Mouse (Mus musculus) myocyte (in vitro differentiated cells): ENCODE data around the gene Mapkapk5. TPM values are rescaled to one million over a fixed set of nuclear protein-coding genes. Genes with fewer than 3 reads are reported as not detected.

Experiments used
- H3K27me3 ChIP-seq: one replicate; pipeline ENCODE4 v1.6.1; 2011; ENCODE audit not compliant: control insufficient read depth, insufficient read depth, insufficient read length
- H3K36me3 ChIP-seq: one replicate; pipeline ENCODE4 v1.6.1; 2011; ENCODE audit not compliant: control insufficient read depth, insufficient read depth
- H3K4me2 ChIP-seq: one replicate; pipeline ENCODE4 v1.6.1; 2011; ENCODE audit warnings: low read depth, control low read depth
- H3K4me3 ChIP-seq: one replicate; pipeline ENCODE4 v1.5.1; 2011; ENCODE audit warnings: mild to moderate bottlenecking, control low read depth, moderate library complexity
- H3K79me2 ChIP-seq: one replicate; pipeline ENCODE4 v1.6.1; 2011; ENCODE audit not compliant: control insufficient read depth, insufficient read depth
- H3ac ChIP-seq: one replicate; pipeline ENCODE4 v1.6.1; 2011; ENCODE audit not compliant: control insufficient read depth, insufficient read length
- CEBPB ChIP-seq: IDR thresholded peaks from 2 replicates; pipeline ENCODE4 v1.6.1; 2011; ENCODE audit warnings: mild to moderate bottlenecking, moderate library complexity; ENCODE audit not compliant: poor library complexity, insufficient read depth, severe bottlenecking
- E2F4 ChIP-seq: IDR thresholded peaks from one replicate; pipeline ENCODE4 v1.6.1; 2011; ENCODE audit warnings: mild to moderate bottlenecking, control low read depth, moderate library complexity; ENCODE audit not compliant: insufficient read depth
- MAX ChIP-seq: IDR thresholded peaks from one replicate; pipeline ENCODE4 v1.6.1; 2011; ENCODE audit warnings: low read depth, mild to moderate bottlenecking, control low read depth
- MYOD1 ChIP-seq, 3 experiments: IDR thresholded peaks; one replicate each; pipeline ENCODE4 v1.6.1; 2011; ENCODE audit warnings: control low read depth in 2 of 3, low read depth in 2 of 3, mild to moderate bottlenecking in 2 of 3, moderate library complexity in 1 of 3; ENCODE audit not compliant: insufficient read length in 2 of 3, control insufficient read depth in 1 of 3
- MYOG ChIP-seq, 3 experiments: IDR thresholded peaks; one replicate each; pipeline ENCODE4 v1.6.1; 2011; ENCODE audit warnings: control low read depth in 2 of 3, low read depth in 2 of 3, mild to moderate bottlenecking in 2 of 3; ENCODE audit not compliant: insufficient read length in 2 of 3, control insufficient read depth in 1 of 3, insufficient read depth in 1 of 3
- POLR2A ChIP-seq: IDR thresholded peaks from one replicate; pipeline ENCODE4 v1.6.1; 2011; ENCODE audit warnings: low read depth, mild to moderate bottlenecking, control low read depth, moderate library complexity; ENCODE audit not compliant: insufficient read length
- POLR2AphosphoS2 ChIP-seq: IDR thresholded peaks from one replicate; pipeline ENCODE4 v1.6.1; 2011; ENCODE audit warnings: low read depth, control low read depth; ENCODE audit not compliant: insufficient read length
- REST ChIP-seq: IDR thresholded peaks from one replicate; pipeline ENCODE4 v1.6.1; 2011; ENCODE audit warnings: mild to moderate bottlenecking, control low read depth, moderate library complexity; ENCODE audit not compliant: insufficient read depth, insufficient read length
- SRF ChIP-seq: IDR thresholded peaks from one replicate; pipeline ENCODE4 v1.6.1; 2011; ENCODE audit warnings: low read depth; ENCODE audit not compliant: control insufficient read depth, insufficient read length
- TCF12 ChIP-seq: IDR thresholded peaks from one replicate; pipeline ENCODE4 v1.6.1; 2011; ENCODE audit warnings: mild to moderate bottlenecking, control low read depth; ENCODE audit not compliant: poor library complexity, insufficient read depth, severe bottlenecking
- TCF3 ChIP-seq: IDR thresholded peaks from one replicate; pipeline ENCODE4 v1.6.1; 2011; ENCODE audit warnings: low read depth, control low read depth; ENCODE audit not compliant: insufficient read length
- USF1 ChIP-seq: IDR thresholded peaks from one replicate; pipeline ENCODE4 v1.6.1; 2011; ENCODE audit warnings: low read depth, mild to moderate bottlenecking, control low read depth, moderate library complexity
- polyA plus RNA-seq: library from polyadenylated mRNA; unstranded; fragments of >200 nt; fragmentation: generic; extraction: Trizol; gene quantifications from one replicate; pipeline ENCODE4 v1.2.1, GENCODE M21; 2012; ENCODE audit warnings: missing spikeins

Mapkapk5 gene
- polyA plus RNA-seq, 1 experiment = 100 TPM

GRCm38 (mm10) chr5:121562436-121562835 lies 16.7 kb upstream of the Mapkapk5 start:
- no peaks in the 10 kb centered on the region for H3K79me2 ChIP-seq
- TF ChIP-seq SRF (no peak), REST (no peak), USF1 (no peak), E2F4 (no peak), TCF3 (no peak), MAX (no peak), CEBPB (no peak), MYOG (IDR thresholded peaks at IDR 0.05; ENCODE audit: control insufficient read depth in 1 of 3, insufficient read depth in 1 of 3, insufficient read length in 2 of 3, low read depth in 2 of 3) (no peak), POLR2AphosphoS2 (no peak), MYOD1 (IDR thresholded peaks at IDR 0.05; ENCODE audit: control insufficient read depth in 1 of 3, insufficient read length in 2 of 3, low read depth in 2 of 3) (no peak), TCF12 (no peak), POLR2A (no peak)
- no peaks in the 10 kb centered on the region for H3K27me3 ChIP-seq
- H3K4me2 ChIP-seq = no peak overlapping the region
- H3K4me3 ChIP-seq = no peak overlapping the region
- no peaks in the 10 kb centered on the region for H3K36me3 ChIP-seq
- no peak overlapping the region for H3ac ChIP-seq

GRCm38 (mm10) chr5:121549196-121549595 lies 3.5 kb upstream of the Mapkapk5 start:
- no peak overlapping the region for H3K4me2 ChIP-seq
- H3K27me3 ChIP-seq = no peaks in the 10 kb centered on the region
- peaks cover 10% of the 10 kb centered on the region for H3K79me2 ChIP-seq

GRCm38 (mm10) chr5:121547084-121547483 lies 1.4 kb upstream of the Mapkapk5 start:
- H3K36me3 ChIP-seq = no peaks in the 10 kb centered on the region
- no peak overlapping the region for H3ac ChIP-seq
- no peaks in the 10 kb centered on the region for H3K27me3 ChIP-seq
- peak overlapping the region; percentile 60 for H3K4me3 ChIP-seq
- no peak overlapping the region for H3K4me2 ChIP-seq
- TF ChIP-seq POLR2AphosphoS2 (no peak), SRF (no peak)
- peaks cover 31% of the 10 kb centered on the region for H3K79me2 ChIP-seq

More at GRCm38 (mm10) chr5:121549196-121549595, 3.5 kb upstream of the Mapkapk5 start:
- TF ChIP-seq MYOG (IDR thresholded peaks at IDR 0.05; ENCODE audit: control insufficient read depth in 1 of 3, insufficient read depth in 1 of 3, insufficient read length in 2 of 3, low read depth in 2 of 3) (no peak), POLR2AphosphoS2 (no peak), SRF (no peak), E2F4 (no peak), MYOD1 (IDR thresholded peaks at IDR 0.05; ENCODE audit: control insufficient read depth in 1 of 3, insufficient read length in 2 of 3, low read depth in 2 of 3) (no peak), TCF12 (no peak), CEBPB (no peak), MAX (no peak), REST (no peak), USF1 (no peak), TCF3 (no peak), POLR2A (no peak)
- H3ac ChIP-seq = no peak overlapping the region
- H3K4me3 ChIP-seq = no peak overlapping the region
- no peaks in the 10 kb centered on the region for H3K36me3 ChIP-seq

DNA sequence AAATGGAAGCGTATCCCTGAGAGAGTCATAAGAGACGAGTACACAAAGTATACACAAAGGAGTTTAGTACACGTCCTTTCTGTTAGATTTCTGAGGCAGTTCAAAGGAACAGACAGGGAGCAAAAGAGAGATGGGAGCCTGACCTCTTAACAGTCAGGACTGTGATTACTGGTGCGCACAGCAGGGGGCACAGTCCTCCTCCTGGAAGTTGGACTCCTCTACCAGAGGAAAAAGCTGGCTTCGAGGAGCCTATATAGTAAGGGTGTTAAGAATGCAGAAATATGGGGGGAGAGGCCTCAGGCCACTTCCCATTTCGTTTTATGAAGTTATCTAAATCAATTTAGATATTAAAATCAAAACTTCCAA lies 808 bp upstream of the Mapkapk5 start:
- peak overlapping the region; percentile 96 for H3ac ChIP-seq
- no peaks in the 10 kb centered on the region for H3K36me3 ChIP-seq

DNA sequence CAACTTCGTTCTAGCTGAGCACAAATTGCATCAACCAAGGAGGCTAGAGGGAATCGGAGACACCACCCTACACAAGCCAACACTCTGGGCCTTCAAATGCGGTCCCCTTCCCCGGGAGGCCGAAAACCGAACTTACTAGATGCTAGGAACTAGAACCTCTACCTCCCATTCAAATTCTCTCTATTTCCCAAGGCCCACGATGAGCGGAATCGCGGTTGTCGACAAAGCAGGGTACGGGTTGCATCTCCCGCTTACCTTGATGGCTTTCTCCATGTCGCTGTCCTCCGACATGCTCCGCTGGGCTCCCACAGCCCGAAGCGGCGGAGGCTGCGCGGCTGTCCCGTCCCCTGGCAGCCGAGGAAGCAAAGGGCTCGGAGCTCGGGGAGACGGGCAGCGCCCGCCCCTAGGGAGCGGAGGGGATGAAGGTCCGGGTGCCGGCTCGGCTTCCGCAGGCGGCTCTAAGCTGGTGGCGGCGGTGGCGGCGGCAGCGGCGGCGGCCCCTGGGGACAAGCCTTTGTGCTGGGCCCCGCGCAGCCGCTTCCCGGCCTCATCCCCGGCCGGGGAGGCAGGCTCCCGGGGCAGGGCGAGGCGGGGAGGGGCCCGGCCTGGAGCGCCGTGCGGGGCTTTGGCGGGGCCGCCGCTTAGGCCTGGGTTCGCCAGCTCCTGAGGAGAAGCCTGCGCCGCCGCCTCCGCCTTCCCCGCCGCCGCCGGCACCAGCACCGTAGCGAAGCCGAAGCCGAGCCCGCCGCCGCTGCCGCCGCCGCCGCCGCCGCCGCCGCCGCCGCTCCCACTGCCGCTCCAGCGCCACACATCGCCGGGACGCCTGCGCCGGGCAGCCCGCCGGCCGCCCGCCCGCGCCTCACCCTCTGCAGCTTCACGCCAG lies 554 bp downstream of the Mapkapk5 start, which contains the start of the genes Adam1a and Gm42878:
Gene Adam1a, minus strand, starts transcription at position 573 of the 883 bp plus-strand sequence.
Gene Gm42878, minus strand, starts transcription at position 573 of the 883 bp plus-strand sequence.
- H3K79me2 ChIP-seq = peaks cover 50% of the 10 kb centered on the region
- H3K27me3 ChIP-seq = no peaks in the 10 kb centered on the region
- peak within 1 kb of the TSS; percentile 60 for H3K4me3 ChIP-seq
- H3ac ChIP-seq = peak within 1 kb of the TSS; percentile 96
- no peaks in the 10 kb centered on the region for H3K36me3 ChIP-seq
- TF ChIP-seq MYOD1 (IDR thresholded peaks at IDR 0.05; ENCODE audit: control insufficient read depth in 1 of 3, insufficient read length in 2 of 3, low read depth in 2 of 3) = no peak
- H3K4me2 ChIP-seq = peak within 1 kb of the TSS; percentile 84

More for the DNA sequence above, 808 bp upstream of the Mapkapk5 start:
- Histone ChIP-seq H3K4me3 (peak overlapping the region; percentile 60), H3K27me3 (no peaks in the 10 kb centered on the region), H3K4me2 (peak overlapping the region; percentile 84), H3K79me2 (peaks cover 37% of the 10 kb centered on the region)
- TF ChIP-seq POLR2AphosphoS2 (no peak), MYOD1 (IDR thresholded peaks at IDR 0.05; ENCODE audit: control insufficient read depth in 1 of 3, insufficient read length in 2 of 3, low read depth in 2 of 3) (no peak), USF1 (no peak), POLR2A (no peak), TCF3 (no peak), SRF (no peak), MYOG (IDR thresholded peaks at IDR 0.05; ENCODE audit: control insufficient read depth in 1 of 3, insufficient read depth in 1 of 3, insufficient read length in 2 of 3, low read depth in 2 of 3) (no peak)
